Mouse (Mus musculus) urinary bladder, adult 18-20 months (tissue): ENCODE results near the gene Ms4a4c.
"Not testable (repeated sequence)": the region's sequence is repeated elsewhere in the genome, so short reads cannot be mapped to it uniquely, and the experiment has no call there.

Source experiments
- DNase-seq, 2 experiments: peaks; one replicate each; pipeline ENCODE4 v3.0.0; 2022; ENCODE audit warnings: low spot score in 2 of 2, mixed read lengths in 2 of 2

Gene Ms4a4c

GRCm38 (mm10) chr19:11404527-11404926 lies at the start of gene Ms4a4c:
Gene Ms4a4c (plus strand): TSS chr19:11404770.
- DNase-seq, result no peak

- DNase-seq, result no peak
These were observed 48.8 kb upstream of the Ms4a4c start for GRCm38 (mm10) chr19:11355730-11356129.

- DNase-seq, result no peak
These were observed 44.5 kb upstream of the Ms4a4c start for GRCm38 (mm10) chr19:11360106-11360505.

- no peak for DNase-seq
These were observed 42.6 kb upstream of the Ms4a4c start for GRCm38 (mm10) chr19:11362002-11362401.

GRCm38 (mm10) chr19:11368310-11368709 lies 36.3 kb upstream of the Ms4a4c start:
- no peak for DNase-seq

GRCm38 (mm10) chr19:11371181-11371580 lies 33.4 kb upstream of the Ms4a4c start:
- no peak for DNase-seq

- no peak for DNase-seq
These were observed 29.3 kb upstream of the Ms4a4c start, which contains the start of gene Ms4a4a for GRCm38 (mm10) chr19:11375273-11375672. Gene Ms4a4a (plus strand): TSS chr19:11375523.

GRCm38 (mm10) chr19:11376399-11376798 lies 28.2 kb upstream of the Ms4a4c start:
- DNase-seq, result no peak

GRCm38 (mm10) chr19:11387109-11387508 lies 17.5 kb upstream of the Ms4a4c start:
- no peak for DNase-seq

- no peak for DNase-seq
These were observed 16.9 kb upstream of the Ms4a4c start for GRCm38 (mm10) chr19:11387685-11388084.

- no peak for DNase-seq
These were observed 15.6 kb upstream of the Ms4a4c start for GRCm38 (mm10) chr19:11388949-11389348.

GRCm38 (mm10) chr19:11395769-11396168 lies 8.8 kb upstream of the Ms4a4c start:
- no peak for DNase-seq

GRCm38 (mm10) chr19:11407428-11407827 lies 2.9 kb downstream of the Ms4a4c start:
- no peak for DNase-seq

GRCm38 (mm10) chr19:11408591-11408990 lies 4.0 kb downstream of the Ms4a4c start:
- no peak for DNase-seq

- no peak for DNase-seq
These were observed 7.1 kb downstream of the Ms4a4c start for GRCm38 (mm10) chr19:11411640-11412039.

GRCm38 (mm10) chr19:11414084-11414483 lies 9.5 kb downstream of the Ms4a4c start:
- no peak for DNase-seq

- no peak for DNase-seq
These were observed 11.0 kb downstream of the Ms4a4c start for GRCm38 (mm10) chr19:11415581-11415980.

- not testable (repeated sequence) for DNase-seq
These were observed 14.3 kb downstream of the Ms4a4c start for GRCm38 (mm10) chr19:11418865-11419264.

- not testable (repeated sequence) for DNase-seq
These were observed 26.6 kb downstream of the Ms4a4c start for GRCm38 (mm10) chr19:11431209-11431608.

- DNase-seq, result no peak
These were observed 30.7 kb downstream of the Ms4a4c start for GRCm38 (mm10) chr19:11435058-11435834.

GRCm38 (mm10) chr19:11443338-11443737 lies 38.8 kb downstream of the Ms4a4c start, which contains the start of gene Ms4a4b:
Gene Ms4a4b (plus strand): TSS chr19:11443553.
- DNase-seq, result no peak

- DNase-seq, result no peak
These were observed 39.4 kb downstream of the Ms4a4c start for GRCm38 (mm10) chr19:11443964-11444363.

- no peak for DNase-seq
These were observed 42.7 kb downstream of the Ms4a4c start for GRCm38 (mm10) chr19:11447238-11447637.
